Mouse (Mus musculus) cortical plate, adult 2 months (tissue): ENCODE data around the gene Immp2l.

Experiments
- CTCF ChIP-seq: fragments of 200-500 bp; IDR thresholded peaks from 2 replicates; pipeline ENCODE4 v1.5.1; 2011; ENCODE audit warnings: mild to moderate bottlenecking, control low read depth, low read length; ENCODE audit not compliant: insufficient read depth; ENCODE audit errors: extremely low read depth
- POLR2A ChIP-seq: fragments of 200-500 bp; IDR thresholded peaks from 2 replicates; pipeline ENCODE4 v1.6.1; 2011; ENCODE audit warnings: mild to moderate bottlenecking, low read length, control low read depth; ENCODE audit not compliant: insufficient read depth; ENCODE audit errors: extremely low read depth

GRCm38 (mm10) chr12:41324418-41324817 is 300.5 kb downstream of the Immp2l start:
- no peak for TF ChIP-seq CTCF
- no peak for TF ChIP-seq POLR2A
